ENCODE assay signal across 9 mouse cellular contexts in genomic region chr9:21558366-21558765, GRCm38 (mm10). TPM values are rescaled to one million over a fixed set of nuclear protein-coding genes. Genes with fewer than 3 reads are reported as not detected.
DNase-seq lines count a peak whose midpoint lies in the region; ATAC-seq and TF ChIP-seq lines count a peak whose summit lies in the region.
"Had no signal": no experiment of that assay in that cellular context is flagged by ENCODE, and none has a peak within 500 bp of the region (broad histone marks: within the 10 kb centered on the region; RNA-seq: fewer than 3 reads in every experiment).

No protein-coding gene starts in this region.

- H3K27ac ChIP-seq in gastrocnemius, adult 2 months = peak overlapping the region; percentile 70; the same call in 1 of the 2 replicates

- DNase-seq in gastrocnemius, adult 2 months = no peak
- no peak for DNase-seq in gastrocnemius, postnatal 25 days
- peak; percentile 58 to 62 for DNase-seq in adrenal gland, postnatal 36 days
- peak; percentile 22 for DNase-seq in kidney, adult 9 months
- DNase-seq in thymus, postnatal 0 days (ENCODE audit: low spot score) = no peak
- DNase-seq in cerebellum, postnatal 25 days = no peak
- DNase-seq in urinary bladder, adult 2 months (ENCODE audit: low spot score) = no peak
- DNase-seq: cerebellum, adult 11 months had no signal

- no peak for TF ChIP-seq CTCF in gastrocnemius, adult 2 months (IDR thresholded peaks at IDR 0.05)

- intact Hi-C loops in gastrocnemius, adult 2 months (cut with DNase I) = no loop called here

- peak; percentile 97 for ATAC-seq in megakaryocyte-erythroid progenitor cell, adult 5-6 weeks (replicated peaks; ENCODE audit: low FRiP score, low TSS enrichment, poor library complexity, severe bottlenecking)

- H3K4me3 ChIP-seq in gastrocnemius, adult 2 months = no peak overlapping the region

RNA-seq across cellular contexts. Expression of gene Carm1, which starts 11.7 kb away (rescaled TPM):
- 10 to 100 TPM; 54.6 to 57.2 TPM for total RNA-seq in gastrocnemius, adult 2 months (2021)
- total RNA-seq in gastrocnemius, postnatal 25 days (2021) = 10 to 100 TPM; 58.2 to 60.9 TPM
- 10 to 100 TPM; 42.2 to 45.0 TPM for total RNA-seq in adrenal gland, postnatal 36 days (2021)
- total RNA-seq in megakaryocyte-erythroid progenitor cell, adult 5-6 weeks (2014; fragmentation: Nextera tagmentation) = 95.2 and 131 TPM in 2 replicates
- total RNA-seq in megakaryocyte-erythroid progenitor cell, adult 5-6 weeks (2017) = 24.9 and 46.0 TPM in 2 replicates
- polyA plus RNA-seq in thymus, postnatal 0 days (2015; fragmentation: Nextera tagmentation; extraction: Ambion mirVana) = 10.9 and 12.4 TPM in 2 replicates
- 36.1 and 50.3 TPM in 2 replicates for polyA plus RNA-seq in urinary bladder, adult 2 months (2012; rRNA removed)

RNA-seq across cellular contexts. Expression of gene AB124611, which starts 32.4 kb away (rescaled TPM):
- total RNA-seq in gastrocnemius, adult 2 months (2021) = 1 to 10 TPM in 1 of 2 experiments, under 1 TPM in 1; 0.74 to 1.3 TPM
- total RNA-seq in gastrocnemius, postnatal 25 days (2021) = under 1 TPM; 0.56 to 0.67 TPM
- 1 to 10 TPM; 1.5 to 2.9 TPM for total RNA-seq in adrenal gland, postnatal 36 days (2021)
- total RNA-seq in megakaryocyte-erythroid progenitor cell, adult 5-6 weeks (2014; fragmentation: Nextera tagmentation) = 2.5 and 5.3 TPM in 2 replicates
- 1.8 and 11.3 TPM in 2 replicates for total RNA-seq in megakaryocyte-erythroid progenitor cell, adult 5-6 weeks (2017)
- polyA plus RNA-seq in thymus, postnatal 0 days (2015; fragmentation: Nextera tagmentation; extraction: Ambion mirVana) = 18.8 and 19.9 TPM in 2 replicates
- polyA plus RNA-seq in urinary bladder, adult 2 months (2012; rRNA removed) = 5.5 and 5.7 TPM in 2 replicates

RNA-seq across cellular contexts. Expression of gene Timm29, which starts 34.2 kb away (rescaled TPM):
- 10 to 100 TPM; 44.1 to 48.3 TPM for total RNA-seq in gastrocnemius, adult 2 months (2021)
- 10 to 100 TPM; 41.6 to 41.8 TPM for total RNA-seq in gastrocnemius, postnatal 25 days (2021)
- total RNA-seq in adrenal gland, postnatal 36 days (2021) = 10 to 100 TPM; 57.4 to 68.8 TPM
- 27.2 and 30.2 TPM in 2 replicates for total RNA-seq in megakaryocyte-erythroid progenitor cell, adult 5-6 weeks (2014; fragmentation: Nextera tagmentation)
- total RNA-seq in megakaryocyte-erythroid progenitor cell, adult 5-6 weeks (2017) = 37.6 and 51.4 TPM in 2 replicates
- polyA plus RNA-seq in thymus, postnatal 0 days (2015; fragmentation: Nextera tagmentation; extraction: Ambion mirVana) = 28.8 and 30.9 TPM in 2 replicates
- 30.5 and 32.5 TPM in 2 replicates for polyA plus RNA-seq in urinary bladder, adult 2 months (2012; rRNA removed)

RNA-seq across cellular contexts. Expression of gene Yipf2, which starts 34.3 kb away (rescaled TPM):
- 1 to 10 TPM; 5.8 to 6.9 TPM for total RNA-seq in gastrocnemius, adult 2 months (2021)
- 1 to 10 TPM; 3.5 to 5.1 TPM for total RNA-seq in gastrocnemius, postnatal 25 days (2021)
- 10 to 100 TPM; 23.3 to 39.1 TPM for total RNA-seq in adrenal gland, postnatal 36 days (2021)
- total RNA-seq in megakaryocyte-erythroid progenitor cell, adult 5-6 weeks (2014; fragmentation: Nextera tagmentation) = 3.6 and 5.6 TPM in 2 replicates
- 3.1 and 4.9 TPM in 2 replicates for total RNA-seq in megakaryocyte-erythroid progenitor cell, adult 5-6 weeks (2017)
- 26.8 and 27.2 TPM in 2 replicates for polyA plus RNA-seq in thymus, postnatal 0 days (2015; fragmentation: Nextera tagmentation; extraction: Ambion mirVana)
- 29.9 and 33.8 TPM in 2 replicates for polyA plus RNA-seq in urinary bladder, adult 2 months (2012; rRNA removed)

RNA-seq across cellular contexts. Expression of gene Tmed1, which starts 48.3 kb away (rescaled TPM):
- 10 to 100 TPM; 28.9 to 35.8 TPM for total RNA-seq in gastrocnemius, adult 2 months (2021)
- total RNA-seq in gastrocnemius, postnatal 25 days (2021) = 10 to 100 TPM; 27.6 to 28.1 TPM
- 10 to 100 TPM; 30.3 to 39.1 TPM for total RNA-seq in adrenal gland, postnatal 36 days (2021)
- 17.0 and 26.4 TPM in 2 replicates for total RNA-seq in megakaryocyte-erythroid progenitor cell, adult 5-6 weeks (2014; fragmentation: Nextera tagmentation)
- 13.5 and 14.6 TPM in 2 replicates for total RNA-seq in megakaryocyte-erythroid progenitor cell, adult 5-6 weeks (2017)
- 30.2 and 31.1 TPM in 2 replicates for polyA plus RNA-seq in thymus, postnatal 0 days (2015; fragmentation: Nextera tagmentation; extraction: Ambion mirVana)
- 32.2 and 36.4 TPM in 2 replicates for polyA plus RNA-seq in urinary bladder, adult 2 months (2012; rRNA removed)

Comparison
In these comparisons a context has a peak if more than half of its experiments do, and no peak if none do; other contexts are left out.
1. DNase-seq: peak in adrenal gland, postnatal 36 days (2 of 2) and kidney, adult 9 months (single experiment); none in gastrocnemius, adult 2 months (single experiment), gastrocnemius, postnatal 25 days (single experiment), thymus, postnatal 0 days (single experiment), cerebellum, postnatal 25 days (0 of 2) and urinary bladder, adult 2 months (single experiment).